Mouse (Mus musculus) heart, postnatal 0 days (tissue): ENCODE results near the gene Ccdc154. TPM values are rescaled to one million over a fixed set of nuclear protein-coding genes. Genes with fewer than 3 reads are reported as not detected.

Experiments used
- ATAC-seq: fragments of 200-750 bp; cut with Nextera tagmentation; 2 replicates; pipeline ENCODE4 v1.8.0; 2017; ENCODE audit warnings: low read depth, moderate number of reproducible peaks, moderate library complexity; ENCODE audit not compliant: insufficient read depth
- DNase-seq: peaks from one replicate; pipeline ENCODE4 v3.0.0-alpha.2; 2016; ENCODE audit warnings: low spot score
- H3K27ac ChIP-seq: fragments of 300-500 bp; sonication (generic); 2 replicates; pipeline ENCODE4 v1.5.1; 2014; ENCODE audit warnings: low read depth, mild to moderate bottlenecking
- H3K27me3 ChIP-seq: fragments of 300-500 bp; sonication (generic); 2 replicates; pipeline ENCODE4 v1.6.1; 2014; ENCODE audit warnings: low read length, mixed read lengths; ENCODE audit not compliant: control insufficient read depth, insufficient read depth
- H3K36me3 ChIP-seq: fragments of 300-500 bp; sonication (generic); replicated peaks from 2 replicates; pipeline ENCODE4 v1.6.1; 2014; ENCODE audit warnings: low read length, mixed read lengths; ENCODE audit not compliant: control insufficient read depth, insufficient read depth
- H3K4me1 ChIP-seq: fragments of 300-500 bp; sonication (generic); 2 replicates; pipeline ENCODE4 v1.6.1; 2014; ENCODE audit warnings: antibody characterized with exemption; ENCODE audit not compliant: control insufficient read depth, insufficient read depth
- H3K4me2 ChIP-seq: fragments of 300-500 bp; sonication (generic); 2 replicates; pipeline ENCODE4 v1.6.1; 2014; ENCODE audit warnings: low read depth, mild to moderate bottlenecking, low read length, moderate library complexity
- H3K4me3 ChIP-seq: fragments of 300-500 bp; sonication (generic); 2 replicates; pipeline ENCODE4 v1.5.1; 2014; ENCODE audit warnings: low read depth, low read length
- H3K9ac ChIP-seq: fragments of 300-500 bp; sonication (generic); replicated peaks from 2 replicates; pipeline ENCODE4 v1.6.1; 2014; ENCODE audit warnings: low read depth, low read length, mixed read lengths
- H3K9me3 ChIP-seq: fragments of 300-500 bp; sonication (generic); replicated peaks from 2 replicates; pipeline ENCODE4 v1.6.1; 2016; ENCODE audit warnings: low read length; ENCODE audit not compliant: control insufficient read depth
- CTCF ChIP-seq: IDR thresholded peaks from 2 replicates; pipeline ENCODE4 v1.5.1; 2016; ENCODE audit warnings: antibody characterized with exemption, control low read depth, low read depth
- EP300 ChIP-seq: IDR thresholded peaks from 2 replicates; pipeline ENCODE4 v1.6.1; 2016; ENCODE audit warnings: antibody characterized with exemption, low read depth
- WGBS: fragments of 180-500 bp; shearing (Covaris S2); extraction: QIAGEN DNeasy Blood & Tissue Kit; methylation state at CpG from one replicate; pipeline ENCODE4 v1.1.7; 2014; 5-methylcytosine and 5-hydroxymethylcytosine counted together
- polyA plus RNA-seq: library from polyadenylated mRNA; unstranded; fragments of >200 nt; fragmentation: Nextera tagmentation; extraction: Ambion mirVana; gene quantifications from 2 replicates; pipeline ENCODE4 v1.2.1, GENCODE M21; 2015
- total RNA-seq: library from RNA; depleted of rRNA; stranded (reverse); fragments of >200 nt; gene quantifications from 2 replicates; pipeline ENCODE4 v1.2.3, GENCODE M21; 2014; ENCODE audit warnings: low replicate concordance; rRNA removed

Ccdc154 gene
- total and polyA plus RNA-seq, 2 experiments from 2014 or later = not detected

- peaks cover 40% of the 10 kb centered on the region for H3K36me3 ChIP-seq
- no peaks in the 10 kb centered on the region for H3K9me3 ChIP-seq
- WGBS = 88% methylated on average over 1 of the region's 1 CpGs
- no peak overlapping the region for H3K27ac ChIP-seq
- ATAC-seq (no peak), DNase-seq (no peak)
- H3K4me2 ChIP-seq = no peak overlapping the region
- TF ChIP-seq EP300 (no peak), CTCF (no peak)
- no peaks in the 10 kb centered on the region for H3K27me3 ChIP-seq
- H3K9ac ChIP-seq = no peak overlapping the region
- peaks cover 5% of the 10 kb centered on the region; the same call in 1 of the 2 replicates for H3K4me1 ChIP-seq
- H3K4me3 ChIP-seq = no peak overlapping the region
Observed at GRCm38 (mm10) chr17:25220746-25221145, 58.5 kb downstream of the Ccdc154 start.

Other genes with a start within 250 kb of the Ccdc154 start
- gene Mapk8ip3, start 225.5 kb upstream of the Ccdc154 start, total RNA-seq = 57.8 and 65.1 TPM in 2 replicates
- 13.1 and 13.3 TPM in 2 replicates for gene Mapk8ip3, start 225.5 kb upstream of the Ccdc154 start, polyA plus RNA-seq
- gene Jpt2, start 201.8 kb upstream of the Ccdc154 start, total RNA-seq = 22.4 and 46.5 TPM in 2 replicates
- 21.2 and 24.4 TPM in 2 replicates for gene Jpt2, start 201.8 kb upstream of the Ccdc154 start, polyA plus RNA-seq
- gene Cramp1l, start 146.7 kb upstream of the Ccdc154 start, total RNA-seq = 12.0 and 13.5 TPM in 2 replicates
- gene Cramp1l, start 146.7 kb upstream of the Ccdc154 start, polyA plus RNA-seq = 2.2 and 2.4 TPM in 2 replicates
- gene Ift140, start 146.4 kb upstream of the Ccdc154 start, total RNA-seq = 11.7 and 13.4 TPM in 2 replicates
- 4.0 and 4.6 TPM in 2 replicates for gene Ift140, start 146.4 kb upstream of the Ccdc154 start, polyA plus RNA-seq
- gene Tmem204, start 78.9 kb upstream of the Ccdc154 start, total RNA-seq = 53.8 and 56.4 TPM in 2 replicates
- 27.2 and 27.9 TPM in 2 replicates for gene Tmem204, start 78.9 kb upstream of the Ccdc154 start, polyA plus RNA-seq
- 27.9 and 31.4 TPM in 2 replicates for gene Telo2, start 46.5 kb upstream of the Ccdc154 start, total RNA-seq
- gene Telo2, start 46.5 kb upstream of the Ccdc154 start, polyA plus RNA-seq = 13.2 and 15.3 TPM in 2 replicates
- 0.12 TPM in 1 of 2 replicates, not detected in the other for gene Ptx4, start 41.7 kb upstream of the Ccdc154 start, total RNA-seq
- 0.22 TPM in 2 replicates for gene Ptx4, start 41.7 kb upstream of the Ccdc154 start, polyA plus RNA-seq
- 15.4 and 20.3 TPM in 2 replicates for gene Clcn7, start 29.1 kb upstream of the Ccdc154 start, total RNA-seq
- gene Clcn7, start 29.1 kb upstream of the Ccdc154 start, polyA plus RNA-seq = 12.6 and 12.8 TPM in 2 replicates
- gene Gm38655, start 13.0 kb downstream of the Ccdc154 start, total RNA-seq = not detected in 2 replicates
- not detected in 2 replicates for gene Gm38655, start 13.0 kb downstream of the Ccdc154 start, polyA plus RNA-seq
- gene BC003965, start 22.1 kb downstream of the Ccdc154 start, total RNA-seq = 15.3 and 17.3 TPM in 2 replicates
- 24.6 and 26.5 TPM in 2 replicates for gene BC003965, start 22.1 kb downstream of the Ccdc154 start, polyA plus RNA-seq
- gene Unkl, start 25.9 kb downstream of the Ccdc154 start, total RNA-seq = 3.2 and 4.8 TPM in 2 replicates
- gene Unkl, start 25.9 kb downstream of the Ccdc154 start, polyA plus RNA-seq = 2.8 and 3.0 TPM in 2 replicates
- 20.4 and 24.2 TPM in 2 replicates for gene Gnptg, start 77.7 kb downstream of the Ccdc154 start, total RNA-seq
- gene Gnptg, start 77.7 kb downstream of the Ccdc154 start, polyA plus RNA-seq = 21.0 and 22.7 TPM in 2 replicates
- gene Tsr3, start 77.7 kb downstream of the Ccdc154 start, total RNA-seq = 31.2 and 32.4 TPM in 2 replicates
- 23.4 and 24.3 TPM in 2 replicates for gene Tsr3, start 77.7 kb downstream of the Ccdc154 start, polyA plus RNA-seq
- gene Baiap3, start 93.9 kb downstream of the Ccdc154 start, total RNA-seq = 2.1 TPM in 1 of 2 replicates, not detected in the other
- gene Baiap3, start 93.9 kb downstream of the Ccdc154 start, polyA plus RNA-seq = 0.12 and 0.22 TPM in 2 replicates
- gene Ube2i, start 112.2 kb downstream of the Ccdc154 start, total RNA-seq = 293 and 343 TPM in 2 replicates
- gene Ube2i, start 112.2 kb downstream of the Ccdc154 start, polyA plus RNA-seq = 253 and 259 TPM in 2 replicates
- 1.0 TPM in 1 of 2 replicates, not detected in the other for gene Prss34, start 135.9 kb downstream of the Ccdc154 start, total RNA-seq
- 0.71 and 0.77 TPM in 2 replicates for gene Prss34, start 135.9 kb downstream of the Ccdc154 start, polyA plus RNA-seq
- gene Prss28, start 146.2 kb downstream of the Ccdc154 start, total RNA-seq = not detected in 2 replicates
- gene Prss28, start 146.2 kb downstream of the Ccdc154 start, polyA plus RNA-seq = not detected in 2 replicates
- gene Prss29, start 156.2 kb downstream of the Ccdc154 start, total RNA-seq = not detected in 2 replicates
- gene Prss29, start 156.2 kb downstream of the Ccdc154 start, polyA plus RNA-seq = not detected in 2 replicates
- gene Tpsab1, start 183.1 kb downstream of the Ccdc154 start, total RNA-seq = 0.23 and 5.3 TPM in 2 replicates
- 0.80 and 1.2 TPM in 2 replicates for gene Tpsab1, start 183.1 kb downstream of the Ccdc154 start, polyA plus RNA-seq
- gene Tpsb2, start 203.8 kb downstream of the Ccdc154 start, total RNA-seq = 15.2 and 28.1 TPM in 2 replicates
- gene Tpsb2, start 203.8 kb downstream of the Ccdc154 start, polyA plus RNA-seq = 26.2 and 35.5 TPM in 2 replicates
- not detected in 2 replicates for gene Tpsg1, start 206.8 kb downstream of the Ccdc154 start, total RNA-seq
- gene Tpsg1, start 206.8 kb downstream of the Ccdc154 start, polyA plus RNA-seq = 0.33 and 0.56 TPM in 2 replicates